Mouse (Mus musculus): ENCODE measurements around the gene Cdt1. TPM values are rescaled to one million over a fixed set of nuclear protein-coding genes. Genes with fewer than 3 reads are reported as not detected.

Cdt1 gene
- polyA plus RNA-seq, 1 experiment from 2014 or later: 7.0 TPM

DNA sequence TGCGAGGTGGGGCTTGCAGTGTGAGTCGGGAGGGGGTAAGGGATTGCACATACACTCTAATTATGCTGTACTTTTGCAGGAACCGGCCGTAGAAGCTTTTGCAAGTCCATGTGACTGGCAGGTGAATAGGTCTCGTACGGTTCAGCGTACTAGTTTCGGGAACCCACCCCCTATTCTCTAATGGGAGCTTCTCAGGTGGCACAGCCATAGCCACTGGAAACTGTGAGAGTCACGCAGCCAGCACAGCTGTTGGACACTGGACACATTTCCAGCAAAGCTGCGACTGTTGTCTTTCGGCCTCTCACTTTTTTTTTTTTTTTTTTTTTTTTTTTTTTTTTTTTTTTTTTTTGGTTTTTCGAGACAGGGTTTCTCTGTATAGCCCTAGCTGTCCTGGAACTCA lies 39.0 kb downstream of the Cdt1 start:
- Histone ChIP-seq H3K4me1 (peaks cover 6% of the 10 kb centered on the region; the same call in 1 of the 2 replicates), H3K4me3 (no peak overlapping the region), H3K27me3 (replicated peaks) (no peaks in the 10 kb centered on the region), H3K4me2 (no peak overlapping the region), H3K9me3 (no peaks in the 10 kb centered on the region), H3K36me3 (replicated peaks) (no peaks in the 10 kb centered on the region), H3K27ac (no peak overlapping the region), H3K9ac (no peak overlapping the region)
- WGBS: 85% methylated on average over 11 of the region's 12 CpGs
- ATAC-seq (replicated peaks): no peak

GRCm38 (mm10) chr8:122610209-122610608 lies 42.4 kb downstream of the Cdt1 start:
- Histone ChIP-seq H3K9me3 (no peaks in the 10 kb centered on the region), H3K4me2 (peak overlapping the region; percentile 64), H3K27me3 (replicated peaks) (no peaks in the 10 kb centered on the region), H3K4me3 (peak overlapping the region; percentile 48), H3K9ac (no peak overlapping the region), H3K27ac (no peak overlapping the region), H3K36me3 (replicated peaks) (no peaks in the 10 kb centered on the region), H3K4me1 (peaks cover 18% of the 10 kb centered on the region)
- 56% methylated on average over 4 of the region's 4 CpGs for WGBS
- ATAC-seq (replicated peaks): no peak

DNA sequence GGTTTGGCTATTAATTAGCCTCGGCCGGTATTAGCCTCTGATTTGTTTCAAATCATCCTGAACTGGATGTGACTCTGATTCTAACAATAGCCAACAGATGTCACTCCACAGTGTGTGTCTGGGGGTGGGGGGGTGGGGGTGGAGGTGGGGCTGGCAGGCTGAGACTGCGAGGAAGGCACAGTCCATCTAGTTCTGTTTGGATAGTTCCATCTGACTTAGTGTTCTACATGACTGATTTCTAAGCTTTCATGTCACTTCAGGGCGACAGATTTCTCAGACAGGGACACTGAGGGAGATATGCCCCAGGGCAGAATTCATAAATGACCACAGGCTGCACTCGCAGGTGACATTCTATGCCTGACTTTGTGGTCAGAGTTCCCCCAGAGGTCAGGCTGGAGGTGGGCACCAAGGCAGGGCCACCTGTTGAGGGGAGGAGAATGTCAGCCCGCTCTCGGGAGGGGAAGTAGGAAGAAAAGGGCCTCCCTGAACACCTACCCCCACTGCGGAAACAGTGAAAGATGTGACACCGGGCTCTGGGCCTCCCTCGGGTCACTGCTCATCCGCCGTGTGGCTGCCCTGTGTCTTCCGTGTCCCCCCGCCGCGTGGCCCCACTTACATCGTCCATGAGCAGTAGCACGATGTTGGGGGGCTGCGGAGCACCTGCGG lies 42.9 kb downstream of the Cdt1 start:
- no peaks in the 10 kb centered on the region for H3K27me3 ChIP-seq (replicated peaks)
- H3K9ac ChIP-seq: peak overlapping the region; percentile 58
- WGBS: 1% methylated on average over 20 of the region's 20 CpGs
- peak overlapping the region; percentile 89 for H3K27ac ChIP-seq
- H3K4me1 ChIP-seq: peaks cover 18% of the 10 kb centered on the region
- H3K4me3 ChIP-seq: peak overlapping the region; percentile 48
- no peaks in the 10 kb centered on the region for H3K36me3 ChIP-seq (replicated peaks)
- no peaks in the 10 kb centered on the region for H3K9me3 ChIP-seq
- peak; percentile 21 for ATAC-seq (replicated peaks)
- H3K4me2 ChIP-seq: peak overlapping the region; percentile 64

GRCm38 (mm10) chr8:122611295-122612133 lies 43.7 kb downstream of the Cdt1 start, which contains the start of the genes Galns and Trappc2l:
TSS of gene Galns (minus strand) at chr8:122611463.
TSS of gene Trappc2l (plus strand) at chr8:122611640.
- Histone ChIP-seq H3K4me3 (peak within 1 kb of the TSS; percentile 48), H3K9ac (peak within 1 kb of the TSS; percentile 83), H3K27ac (peak within 1 kb of the TSS; percentile 89), H3K4me1 (peaks cover 18% of the 10 kb centered on the region), H3K4me2 (peak within 1 kb of the TSS; percentile 64), H3K36me3 (replicated peaks) (no peaks in the 10 kb centered on the region), H3K9me3 (no peaks in the 10 kb centered on the region), H3K27me3 (replicated peaks) (no peaks in the 10 kb centered on the region)
- peak; percentile 98 for ATAC-seq (replicated peaks)
- WGBS: under 1% methylated on average over 56 of the region's 57 CpGs

DNA sequence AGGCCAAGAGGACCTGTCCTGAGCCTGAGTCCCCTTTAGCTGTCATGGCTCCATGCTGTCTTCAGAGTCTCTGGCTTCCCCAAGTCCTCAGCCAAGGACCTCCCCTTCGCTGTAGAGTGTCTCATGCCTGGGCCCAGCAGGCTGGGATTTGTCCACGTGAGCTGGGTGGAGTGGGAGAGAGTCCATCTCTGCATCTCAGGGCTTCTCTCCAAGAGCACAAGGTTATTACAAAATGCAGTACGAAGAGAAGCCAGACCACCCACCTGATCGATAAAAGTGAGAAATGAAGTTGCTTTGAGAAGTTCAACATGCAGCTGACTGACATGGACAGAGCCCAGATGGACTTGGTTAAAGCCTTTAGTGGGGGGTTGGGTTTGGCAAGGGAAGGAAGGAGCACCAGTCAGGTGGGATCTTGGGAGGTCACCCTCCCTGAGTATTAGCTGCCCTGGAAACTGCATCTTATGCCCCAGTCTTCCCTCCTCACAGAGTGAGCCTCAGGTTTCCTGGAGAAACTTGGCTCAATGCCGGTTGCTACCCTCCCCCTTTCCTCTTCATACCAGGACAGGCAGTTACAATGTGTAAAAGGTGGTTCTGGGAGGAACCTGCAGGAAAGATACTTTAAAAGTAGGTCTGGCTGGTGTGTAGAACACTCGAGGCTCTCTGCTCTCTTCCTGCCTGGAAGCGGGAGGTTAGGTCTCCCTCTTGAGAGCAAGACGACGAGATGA lies 48.5 kb downstream of the Cdt1 start:
- Histone ChIP-seq H3K4me3 (no peak overlapping the region), H3K9ac (no peak overlapping the region), H3K36me3 (replicated peaks) (no peaks in the 10 kb centered on the region), H3K9me3 (no peaks in the 10 kb centered on the region), H3K27me3 (replicated peaks) (no peaks in the 10 kb centered on the region), H3K27ac (no peak overlapping the region), H3K4me2 (no peak overlapping the region), H3K4me1 (peaks cover 18% of the 10 kb centered on the region)
- 70% methylated on average over 9 of the region's 9 CpGs for WGBS
- ATAC-seq (replicated peaks): no peak

DNA sequence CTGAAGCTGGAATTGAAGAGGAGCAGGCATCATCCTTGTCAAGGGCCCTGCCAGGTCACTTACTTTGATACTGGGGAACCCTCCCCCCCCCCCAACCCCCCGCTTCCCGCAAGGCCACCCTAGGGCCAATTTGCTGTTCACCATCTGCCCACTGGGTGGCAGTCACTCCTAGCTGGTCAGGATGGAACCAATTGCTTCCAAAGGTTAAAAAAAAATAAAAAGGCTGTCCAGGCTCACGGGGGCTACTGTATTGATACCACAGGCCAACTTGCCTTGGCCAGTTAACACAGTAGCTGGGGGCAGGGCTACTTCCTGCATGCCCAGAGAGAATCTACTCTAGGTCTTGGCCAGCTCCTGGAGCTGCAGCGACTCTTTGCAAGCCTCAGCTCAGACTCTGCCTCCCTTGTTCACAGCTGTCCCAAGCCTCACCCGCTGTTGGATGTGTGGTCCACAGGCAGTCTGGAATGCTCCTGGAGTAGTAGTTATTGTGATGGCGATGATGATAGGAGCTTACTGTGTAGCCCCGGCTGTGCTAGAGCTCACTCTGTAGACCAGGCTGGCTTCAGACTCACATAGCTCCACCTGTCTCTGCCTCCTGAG lies 50.2 kb downstream of the Cdt1 start:
- Histone ChIP-seq H3K4me2 (no peak overlapping the region), H3K36me3 (replicated peaks) (no peaks in the 10 kb centered on the region), H3K4me1 (peaks cover 7% of the 10 kb centered on the region), H3K4me3 (no peak overlapping the region), H3K9me3 (no peaks in the 10 kb centered on the region), H3K9ac (no peak overlapping the region), H3K27me3 (replicated peaks) (no peaks in the 10 kb centered on the region), H3K27ac (no peak overlapping the region)
- 0 out of 2 replicates have a peak, but pooled peaks have one; percentile 21 for ATAC-seq (replicated peaks)
- WGBS: 31% methylated on average over 5 of the region's 7 CpGs

DNA sequence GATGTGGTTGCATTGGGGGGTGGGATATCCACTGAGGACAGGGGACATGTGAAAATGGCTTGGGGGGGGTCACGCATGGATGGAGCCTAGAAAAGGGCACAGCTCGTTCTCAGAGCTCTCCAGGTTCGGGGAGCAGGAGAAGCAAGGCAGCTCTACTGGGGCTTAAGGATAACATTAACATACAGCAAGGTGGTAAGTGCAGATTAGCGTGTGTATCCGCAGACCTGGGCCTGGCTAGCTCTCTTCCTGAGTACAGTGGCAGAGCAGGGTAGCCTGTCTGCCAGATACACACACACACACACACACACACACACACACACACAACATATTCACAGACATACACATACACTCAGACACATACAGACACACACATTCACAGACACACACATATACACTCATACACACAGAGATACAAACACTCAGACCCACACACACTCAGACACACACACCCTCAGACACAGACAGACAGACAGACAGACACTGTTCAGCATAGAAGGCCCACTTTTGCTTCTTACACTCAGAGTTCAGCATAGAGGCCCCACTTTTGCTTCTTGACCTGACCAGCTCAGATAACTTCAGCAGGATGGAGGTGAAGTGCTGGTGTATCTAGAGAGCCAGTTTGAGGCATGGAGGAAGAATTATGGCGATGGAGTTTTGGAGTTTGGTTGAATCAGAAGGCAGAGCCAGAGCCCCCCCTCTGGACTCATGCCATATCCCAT lies 51.0 kb downstream of the Cdt1 start:
- Histone ChIP-seq H3K4me1 (peaks cover 5% of the 10 kb centered on the region), H3K27me3 (replicated peaks) (no peaks in the 10 kb centered on the region), H3K4me3 (no peak overlapping the region), H3K4me2 (no peak overlapping the region), H3K27ac (no peak overlapping the region), H3K9me3 (no peaks in the 10 kb centered on the region), H3K36me3 (replicated peaks) (no peaks in the 10 kb centered on the region), H3K9ac (no peak overlapping the region)
- WGBS: 66% methylated on average over 6 of the region's 6 CpGs
- ATAC-seq (replicated peaks): no peak

DNA sequence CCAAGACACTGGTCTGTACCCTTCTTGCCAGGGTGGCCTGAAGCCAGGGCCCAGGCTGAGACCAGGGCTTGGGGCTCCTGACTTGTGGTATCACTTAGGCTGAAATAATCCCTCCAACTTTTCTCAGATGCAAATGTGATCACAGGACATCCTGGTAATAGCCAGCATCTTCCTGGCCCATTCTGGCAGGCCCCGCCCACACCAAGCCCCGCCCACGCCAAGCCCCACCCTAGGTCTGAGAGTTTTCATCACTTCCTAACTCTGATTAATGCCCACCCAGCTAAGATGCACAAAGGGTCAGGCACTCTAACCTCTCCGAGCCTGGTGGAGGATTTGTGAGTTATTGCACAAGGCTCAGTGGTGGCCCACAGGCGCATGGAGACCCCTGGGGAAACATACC lies 52.6 kb downstream of the Cdt1 start:
- no peaks in the 10 kb centered on the region for H3K9me3 ChIP-seq
- H3K4me3 ChIP-seq: no peak overlapping the region
- no peaks in the 10 kb centered on the region for H3K36me3 ChIP-seq (replicated peaks)
- no peaks in the 10 kb centered on the region for H3K27me3 ChIP-seq (replicated peaks)
- no peak overlapping the region for H3K4me2 ChIP-seq
- no peak for ATAC-seq (replicated peaks)
- 47% methylated on average over 5 of the region's 5 CpGs for WGBS
- H3K4me1 ChIP-seq: peaks cover 5% of the 10 kb centered on the region
- H3K27ac ChIP-seq: no peak overlapping the region
- no peak overlapping the region for H3K9ac ChIP-seq

DNA sequence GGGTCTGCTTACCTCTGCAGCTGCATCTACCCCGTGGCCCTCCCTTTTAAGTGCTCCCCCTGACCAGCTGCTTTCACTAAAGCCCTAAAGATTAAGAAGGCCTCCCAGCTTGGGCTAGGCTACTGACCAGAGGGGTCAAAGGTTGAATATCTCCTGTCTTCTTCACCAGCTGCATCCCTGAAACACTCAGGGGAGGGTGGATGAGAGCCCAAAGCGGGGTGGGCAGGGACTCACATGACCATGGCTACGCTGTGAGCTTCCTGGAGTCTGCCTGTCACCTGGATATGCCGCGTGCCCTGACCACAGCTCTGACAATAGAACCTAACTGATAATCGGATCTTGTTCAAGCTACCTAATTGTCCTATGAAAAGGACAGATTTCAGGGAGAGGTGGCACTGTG lies 54.9 kb downstream of the Cdt1 start, which contains the start of gene Pabpn1l:
TSS of gene Pabpn1l (minus strand) at position 13 of the 400 bp plus-strand sequence.
- 62% methylated on average over 6 of the region's 6 CpGs for WGBS
- peaks cover 5% of the 10 kb centered on the region for H3K4me1 ChIP-seq
- H3K27ac ChIP-seq: no peak within 1 kb of the TSS
- no peaks in the 10 kb centered on the region for H3K36me3 ChIP-seq (replicated peaks)
- H3K27me3 ChIP-seq (replicated peaks): no peaks in the 10 kb centered on the region
- no peaks in the 10 kb centered on the region for H3K9me3 ChIP-seq
- H3K4me3 ChIP-seq: no peak within 1 kb of the TSS
- H3K9ac ChIP-seq: no peak within 1 kb of the TSS
- ATAC-seq (replicated peaks): no peak
- H3K4me2 ChIP-seq: no peak within 1 kb of the TSS
